Mouse (Mus musculus): Measurements from ENCODE around the gene Ppp2ca.

DNA sequence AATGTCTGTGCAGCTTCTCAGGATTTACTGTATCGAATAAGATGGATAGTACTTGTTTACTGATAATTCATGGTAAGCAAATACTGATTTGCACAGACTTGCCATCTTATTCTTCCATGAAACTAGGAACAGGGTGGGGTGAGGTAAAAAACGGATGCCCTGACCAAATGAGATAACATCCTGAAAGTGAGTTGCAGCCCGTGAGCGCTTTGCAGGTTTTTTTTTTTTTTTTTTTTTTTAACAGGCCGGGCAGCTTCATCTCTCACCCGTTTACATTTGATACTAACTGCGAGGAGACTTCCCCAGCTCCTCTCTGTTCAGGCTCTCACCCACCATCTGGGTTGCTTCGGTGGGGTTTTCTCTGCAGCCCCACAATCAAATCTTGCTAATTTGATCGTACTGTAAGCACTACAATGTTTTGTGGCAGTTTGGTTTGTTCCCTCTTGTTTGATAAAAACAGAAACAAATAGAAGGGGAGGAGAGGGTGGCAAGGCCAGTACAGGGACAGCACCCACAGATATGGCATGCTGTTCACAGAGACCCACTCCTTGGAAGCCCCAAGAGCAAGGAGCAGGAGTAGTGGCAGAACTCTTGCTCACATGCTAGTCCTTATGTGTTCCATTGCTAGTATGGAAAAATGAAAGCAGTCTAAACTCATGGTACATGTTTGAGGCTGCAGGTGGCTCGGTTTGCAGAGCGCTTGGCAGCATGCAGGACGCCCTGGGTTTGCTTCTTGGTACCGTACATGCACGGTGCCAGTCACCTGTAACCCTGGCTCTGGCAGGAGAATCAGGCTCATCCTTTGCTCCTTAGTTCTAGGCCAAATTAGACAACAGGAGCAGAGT, 23.6 kb upstream of the Ppp2ca start:
- no peak for TF ChIP-seq POLR2A (IDR thresholded peaks at IDR 0.05; ENCODE audit: borderline replicate concordance, extremely low read depth, insufficient read depth, insufficient read length, poor library complexity, severe bottlenecking)
- no peak for TF ChIP-seq CTCF (IDR thresholded peaks at IDR 0.05; ENCODE audit: borderline replicate concordance, extremely low read depth, insufficient read depth, insufficient read length)

Data from brain, embryonic 14.5 days (tissue).